Mouse (Mus musculus) stomach, postnatal 0 days (tissue): ENCODE measurements around the gene Tapt1. TPM values are rescaled to one million over a fixed set of nuclear protein-coding genes. Genes with fewer than 3 reads are reported as not detected.

Experiments
- ATAC-seq: fragments of 200-750 bp; cut with Nextera tagmentation; 2 replicates; pipeline ENCODE4 v1.8.0; 2017; ENCODE audit not compliant: low FRiP score, low TSS enrichment
- DNase-seq: peaks from one replicate; pipeline ENCODE4 v3.0.0-alpha.2; 2016; ENCODE audit warnings: low spot score
- H3K27ac ChIP-seq: fragments of 300-500 bp; sonication (generic); replicated peaks from 2 replicates; pipeline ENCODE4 v1.5.1; 2014; ENCODE audit warnings: mild to moderate bottlenecking, control low read depth
- H3K27me3 ChIP-seq: fragments of 300-500 bp; sonication (generic); 2 replicates; pipeline ENCODE4 v1.6.1; 2014; ENCODE audit warnings: low read length; ENCODE audit not compliant: control insufficient read depth, insufficient read depth
- H3K36me3 ChIP-seq: fragments of 300-500 bp; sonication (generic); 2 replicates; pipeline ENCODE4 v1.6.1; 2014; ENCODE audit warnings: low read length, mixed read lengths; ENCODE audit not compliant: control insufficient read depth, insufficient read depth
- H3K4me1 ChIP-seq: fragments of 300-500 bp; sonication (generic); replicated peaks from 2 replicates; pipeline ENCODE4 v1.6.1; 2014; ENCODE audit warnings: antibody characterized with exemption; ENCODE audit not compliant: control insufficient read depth, insufficient read depth
- H3K4me2 ChIP-seq: fragments of 300-500 bp; sonication (generic); replicated peaks from 2 replicates; pipeline ENCODE4 v1.6.1; 2014; ENCODE audit warnings: low read depth, mild to moderate bottlenecking, control low read depth, moderate library complexity
- H3K4me3 ChIP-seq: fragments of 300-500 bp; sonication (generic); 2 replicates; pipeline ENCODE4 v1.5.1; 2014; ENCODE audit warnings: low read depth, low read length, control low read depth
- H3K9ac ChIP-seq: fragments of 300-500 bp; sonication (generic); 2 replicates; pipeline ENCODE4 v1.6.1; 2014; ENCODE audit warnings: mild to moderate bottlenecking, low read length, control low read depth, mixed read lengths
- H3K9me3 ChIP-seq: fragments of 300-500 bp; sonication (generic); 2 replicates; pipeline ENCODE4 v1.6.1; 2016; ENCODE audit warnings: low read length; ENCODE audit not compliant: control insufficient read depth
- CTCF ChIP-seq: IDR thresholded peaks from 2 replicates; pipeline ENCODE4 v1.5.1; 2016; ENCODE audit warnings: antibody characterized with exemption, low read depth, mild to moderate bottlenecking, moderate library complexity
- EP300 ChIP-seq: optimal IDR thresholded peaks from 2 replicates; pipeline ENCODE3; 2016; ENCODE audit warnings: antibody characterized with exemption
- WGBS: fragments of 180-500 bp; shearing (Covaris S2); extraction: QIAGEN DNeasy Blood & Tissue Kit; methylation state at CpG from one replicate; pipeline ENCODE4 v1.1.7; 2014; 5-methylcytosine and 5-hydroxymethylcytosine counted together
- polyA plus RNA-seq: library from polyadenylated mRNA; unstranded; fragments of >200 nt; fragmentation: Nextera tagmentation; extraction: Ambion mirVana; gene quantifications from 2 replicates; pipeline ENCODE4 v1.2.1, GENCODE M21; 2015

Tapt1 gene
- polyA plus RNA-seq, 1 experiment from 2014 or later: 17.2 TPM

- Histone ChIP-seq H3K4me1 (no peaks in the 10 kb centered on the region), H3K27ac (no peak overlapping the region), H3K27me3 (no peaks in the 10 kb centered on the region), H3K9me3 (no peaks in the 10 kb centered on the region), H3K36me3 (no peaks in the 10 kb centered on the region), H3K9ac (no peak overlapping the region), H3K4me2 (no peak overlapping the region), H3K4me3 (no peak overlapping the region)
- TF ChIP-seq EP300: no peak
- TF ChIP-seq CTCF: 0 out of 2 replicates have a peak, but pooled peaks have one; percentile 16
- DNase-seq: no peak
- ATAC-seq: no peak
- 87% methylated on average over 4 of the region's 4 CpGs for WGBS
Measured at GRCm38 (mm10) chr5:44199109-44199508, 27.3 kb downstream of the Tapt1 start.

- Histone ChIP-seq H3K36me3 (0 out of 2 replicates have a peak, but pooled peaks cover 2% of the 10 kb centered on the region), H3K4me2 (no peak overlapping the region), H3K27ac (no peak overlapping the region), H3K9ac (no peak overlapping the region), H3K4me1 (no peaks in the 10 kb centered on the region), H3K9me3 (no peaks in the 10 kb centered on the region), H3K27me3 (no peaks in the 10 kb centered on the region), H3K4me3 (no peak overlapping the region)
- TF ChIP-seq CTCF: no peak
- TF ChIP-seq EP300: no peak
- ATAC-seq (no peak), DNase-seq (no peak)
- 88% methylated on average over 4 of the region's 4 CpGs for WGBS
Measured at GRCm38 (mm10) chr5:44198471-44198870, 28.0 kb downstream of the Tapt1 start.

- Histone ChIP-seq H3K36me3 (0 out of 2 replicates have a peak, but pooled peaks cover 2% of the 10 kb centered on the region), H3K4me1 (no peaks in the 10 kb centered on the region), H3K9me3 (no peaks in the 10 kb centered on the region), H3K4me2 (no peak overlapping the region), H3K4me3 (no peak overlapping the region), H3K27me3 (no peaks in the 10 kb centered on the region), H3K27ac (no peak overlapping the region), H3K9ac (no peak overlapping the region)
- DNase-seq (no peak), ATAC-seq (no peak)
- TF ChIP-seq CTCF (no peak), EP300 (no peak)
- 82% methylated on average over 5 of the region's 5 CpGs for WGBS
Measured at GRCm38 (mm10) chr5:44197806-44198205, 28.6 kb downstream of the Tapt1 start.

- Histone ChIP-seq H3K36me3 (0 out of 2 replicates have a peak, but pooled peaks cover 2% of the 10 kb centered on the region), H3K4me3 (no peak overlapping the region), H3K4me2 (no peak overlapping the region), H3K4me1 (no peaks in the 10 kb centered on the region), H3K27ac (no peak overlapping the region), H3K27me3 (no peaks in the 10 kb centered on the region), H3K9me3 (no peaks in the 10 kb centered on the region), H3K9ac (no peak overlapping the region)
- TF ChIP-seq CTCF (no peak), EP300 (no peak)
- 73% methylated on average over 4 of the region's 4 CpGs for WGBS
- no peak for ATAC-seq
- no peak for DNase-seq
Measured at GRCm38 (mm10) chr5:44196167-44196566, 30.3 kb downstream of the Tapt1 start.

GRCm38 (mm10) chr5:44187370-44187769 is 39.1 kb downstream of the Tapt1 start:
- no peak overlapping the region for H3K4me3 ChIP-seq
- H3K9ac ChIP-seq: no peak overlapping the region
- DNase-seq (no peak), ATAC-seq (no peak)
- no peaks in the 10 kb centered on the region for H3K4me1 ChIP-seq
- TF ChIP-seq EP300: no peak
- no peak for TF ChIP-seq CTCF
- H3K9me3 ChIP-seq: no peaks in the 10 kb centered on the region
- peaks cover 32% of the 10 kb centered on the region for H3K36me3 ChIP-seq
- H3K27ac ChIP-seq: no peak overlapping the region
- no peak overlapping the region for H3K4me2 ChIP-seq
- no peaks in the 10 kb centered on the region for H3K27me3 ChIP-seq

- Histone ChIP-seq H3K9me3 (no peaks in the 10 kb centered on the region), H3K36me3 (peaks cover 22% of the 10 kb centered on the region), H3K4me3 (no peak overlapping the region), H3K4me2 (no peak overlapping the region), H3K9ac (no peak overlapping the region), H3K27ac (peak overlapping the region; percentile 61; the same call in 1 of the 2 replicates), H3K4me1 (no peaks in the 10 kb centered on the region), H3K27me3 (no peaks in the 10 kb centered on the region)
- 69% methylated on average over 3 of the region's 3 CpGs for WGBS
- peak; percentile 96 for ATAC-seq
- DNase-seq: peak; percentile 69
- no peak for TF ChIP-seq EP300
- no peak for TF ChIP-seq CTCF
Measured at GRCm38 (mm10) chr5:44181669-44182068, 44.8 kb downstream of the Tapt1 start.
